Mouse (Mus musculus): Measurements from ENCODE around the gene Rpl35a. TPM values are rescaled to one million over a fixed set of nuclear protein-coding genes. Genes with fewer than 3 reads are reported as not detected.

Gene Rpl35a
- polyA plus RNA-seq, 1 experiment from 2014 or later: 684 TPM

DNA sequence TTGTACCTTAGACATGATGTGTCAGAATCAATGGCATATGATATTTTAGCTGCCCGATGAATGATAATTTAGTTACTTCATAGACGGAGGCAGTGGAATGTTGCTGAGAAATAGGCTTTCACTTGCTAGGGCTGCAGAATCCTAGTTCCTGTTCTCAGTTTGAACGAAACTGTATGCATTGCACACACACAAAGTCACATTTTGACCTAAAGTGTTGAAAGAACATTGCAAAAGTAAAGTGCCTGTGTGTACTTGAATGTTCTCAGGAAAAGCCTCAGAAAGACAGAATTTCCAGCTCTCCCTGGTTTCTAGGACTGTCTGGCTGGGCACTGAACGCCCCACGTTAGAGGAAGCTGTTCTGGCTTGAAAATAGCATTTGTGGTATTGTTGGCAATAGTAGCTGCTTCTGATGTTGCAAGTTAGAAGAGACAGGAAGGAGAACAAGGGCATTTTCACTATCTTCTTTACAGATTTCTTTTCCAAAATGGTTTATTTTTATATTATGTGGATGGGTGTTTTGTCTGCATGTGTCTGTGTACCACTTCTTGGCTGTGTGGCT, 20.9 kb downstream of the Rpl35a start:
- H3K9ac ChIP-seq (replicated peaks): no peak overlapping the region
- ATAC-seq (ENCODE audit: low FRiP score, low read depth): no peak
- 93% methylated on average over 5 of the region's 5 CpGs for WGBS
- H3K36me3 ChIP-seq: peaks cover 48% of the 10 kb centered on the region
- H3K27me3 ChIP-seq: no peaks in the 10 kb centered on the region
- H3K4me2 ChIP-seq (replicated peaks): no peak overlapping the region
- no peak overlapping the region for H3K4me3 ChIP-seq
- H3K27ac ChIP-seq (replicated peaks): no peak overlapping the region
- no peaks in the 10 kb centered on the region for H3K4me1 ChIP-seq
- H3K9me3 ChIP-seq: no peaks in the 10 kb centered on the region

DNA sequence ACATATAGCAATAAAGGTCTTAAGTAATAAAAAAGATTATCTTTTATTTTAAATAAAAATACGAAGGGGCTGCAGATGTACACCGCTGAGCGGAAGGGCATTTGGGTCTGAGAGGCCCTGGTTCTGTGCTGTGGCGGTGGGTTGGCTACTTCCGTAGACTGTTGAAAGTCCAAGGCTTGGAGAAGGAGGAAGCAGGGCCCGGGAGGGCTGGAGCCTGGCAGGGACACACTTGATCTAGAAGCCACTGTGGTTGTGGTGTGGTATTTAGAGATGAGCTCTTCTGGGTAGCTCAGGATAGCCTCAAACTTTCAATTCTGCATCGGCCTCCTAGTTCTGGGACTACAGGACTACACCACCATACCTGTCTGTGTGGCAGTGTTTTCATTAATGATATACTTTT, 23.8 kb downstream of the Rpl35a start:
- H3K4me2 ChIP-seq (replicated peaks): no peak overlapping the region
- no peak for ATAC-seq (ENCODE audit: low FRiP score, low read depth)
- 96% methylated on average over 7 of the region's 7 CpGs for WGBS
- no peak overlapping the region for H3K27ac ChIP-seq (replicated peaks)
- no peaks in the 10 kb centered on the region for H3K27me3 ChIP-seq
- H3K36me3 ChIP-seq: peaks cover 43% of the 10 kb centered on the region
- no peaks in the 10 kb centered on the region for H3K9me3 ChIP-seq
- no peak overlapping the region for H3K4me3 ChIP-seq
- no peak overlapping the region for H3K9ac ChIP-seq (replicated peaks)
- H3K4me1 ChIP-seq: no peaks in the 10 kb centered on the region

DNA sequence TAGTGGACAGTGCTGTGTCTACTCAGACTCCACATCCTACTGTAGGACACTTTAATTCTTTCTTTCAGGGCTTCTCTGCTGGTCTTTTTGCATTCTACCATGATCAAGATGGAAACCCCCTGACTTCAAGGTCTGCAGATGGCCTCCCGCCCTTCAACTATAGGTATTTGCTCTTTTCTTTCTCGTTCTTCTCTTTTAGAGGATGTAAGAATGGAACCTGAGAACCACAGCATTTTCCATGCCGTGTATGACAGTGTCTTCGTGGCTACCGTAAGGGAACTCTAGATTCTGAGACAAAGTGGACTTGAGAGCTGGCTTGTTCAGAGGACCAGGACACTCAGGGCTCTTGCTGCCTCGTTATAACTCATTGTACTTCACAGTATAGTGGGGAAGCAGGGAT, 26.7 kb downstream of the Rpl35a start:
- no peak overlapping the region for H3K9ac ChIP-seq (replicated peaks)
- no peak for ATAC-seq (ENCODE audit: low FRiP score, low read depth)
- peaks cover 19% of the 10 kb centered on the region for H3K36me3 ChIP-seq

GRCm38 (mm10) chr16:33083996-33084395, 27.7 kb downstream of the Rpl35a start:
- Histone ChIP-seq H3K36me3 (peaks cover 16% of the 10 kb centered on the region; the same call in 1 of the 2 replicates), H3K9me3 (no peaks in the 10 kb centered on the region), H3K27me3 (no peaks in the 10 kb centered on the region), H3K4me2 (replicated peaks) (no peak overlapping the region), H3K9ac (replicated peaks) (no peak overlapping the region), H3K27ac (replicated peaks) (no peak overlapping the region), H3K4me1 (no peaks in the 10 kb centered on the region), H3K4me3 (no peak overlapping the region)
- 93% methylated on average over 2 of the region's 2 CpGs for WGBS
- ATAC-seq (ENCODE audit: low FRiP score, low read depth): no peak

More for the DNA sequence above, 26.7 kb downstream of the Rpl35a start:
- Histone ChIP-seq H3K9me3 (no peaks in the 10 kb centered on the region), H3K4me3 (no peak overlapping the region), H3K4me1 (no peaks in the 10 kb centered on the region), H3K27ac (replicated peaks) (no peak overlapping the region), H3K4me2 (replicated peaks) (no peak overlapping the region), H3K27me3 (no peaks in the 10 kb centered on the region)
- WGBS: 91% methylated on average over 6 of the region's 6 CpGs

GRCm38 (mm10) chr16:33085666-33086065, 29.4 kb downstream of the Rpl35a start:
- whole genome bisulfite sequencing: 90% methylated on average over 8 of the region's 8 CpGs

More at GRCm38 (mm10) chr16:33085666-33086065, 29.4 kb downstream of the Rpl35a start:
- Histone ChIP-seq H3K4me1 (no peaks in the 10 kb centered on the region), H3K36me3 (peaks cover 31% of the 10 kb centered on the region), H3K27me3 (no peaks in the 10 kb centered on the region), H3K4me2 (replicated peaks) (no peak overlapping the region), H3K9ac (replicated peaks) (no peak overlapping the region), H3K9me3 (no peaks in the 10 kb centered on the region), H3K27ac (replicated peaks) (no peak overlapping the region), H3K4me3 (no peak overlapping the region)
- no peak for ATAC-seq (ENCODE audit: low FRiP score, low read depth)

MicroRNAs encoded within 50 kb of the gene (microRNA counts, 519-probe panel; counts per million panel counts)
- microRNA mmu-miR-1947: not detected

Small RNA genes lying within 50 kb of the gene (microRNA-seq; reads per million reads assigned to microRNA genes)
- gene Gm22231: not detected
- gene Mir1947: 12.5 reads per million, percentile 29 among the genes with 10 or more reads in this experiment

Other genes starting within 250 kb of the Rpl35a start
- gene Smbd1, start 246.0 kb upstream of the Rpl35a start, polyA plus RNA-seq (2016; fragmentation: Nextera tagmentation; extraction: Ambion mirVana): not detected in 2 replicates
- gene Fyttd1, start 179.0 kb upstream of the Rpl35a start, polyA plus RNA-seq (2016; fragmentation: Nextera tagmentation; extraction: Ambion mirVana): 114 and 122 TPM in 2 replicates
- gene Rubcn, start 178.7 kb upstream of the Rpl35a start, polyA plus RNA-seq (2016; fragmentation: Nextera tagmentation; extraction: Ambion mirVana): 23.6 and 26.5 TPM in 2 replicates
- 48.5 and 53.4 TPM in 2 replicates for gene Lrch3, start 142.4 kb upstream of the Rpl35a start, polyA plus RNA-seq (2016; fragmentation: Nextera tagmentation; extraction: Ambion mirVana)
- gene Iqcg, start 235 bp upstream of the Rpl35a start, polyA plus RNA-seq (2016; fragmentation: Nextera tagmentation; extraction: Ambion mirVana): 4.2 and 5.1 TPM in 2 replicates
- gene Lmln, start 6.1 kb downstream of the Rpl35a start, polyA plus RNA-seq (2016; fragmentation: Nextera tagmentation; extraction: Ambion mirVana): 3.1 and 4.8 TPM in 2 replicates
- gene Osbpl11, start 128.6 kb downstream of the Rpl35a start, polyA plus RNA-seq (2016; fragmentation: Nextera tagmentation; extraction: Ambion mirVana): 30.3 and 30.7 TPM in 2 replicates
- gene Snx4, start 195.0 kb downstream of the Rpl35a start, polyA plus RNA-seq (2016; fragmentation: Nextera tagmentation; extraction: Ambion mirVana): 76.2 and 80.2 TPM in 2 replicates